In genomic region chr4:118445781-118446414, GRCm38 (mm10) we compare ENCODE assay signal across 8 mouse cellular contexts. TPM values are rescaled to one million over a fixed set of nuclear protein-coding genes. Genes with fewer than 3 reads are reported as not detected.
DNase-seq lines count a peak whose midpoint lies in the region; ATAC-seq and TF ChIP-seq lines count a peak whose summit lies in the region.

No protein-coding gene starts in this region.

- TF ChIP-seq RAD21 in CH12.LX (IDR thresholded peaks at IDR 0.05; ENCODE audit: low read depth, low read length) = peak; percentile 13

- H3K4me1 ChIP-seq in CH12.LX (ENCODE audit: control insufficient read depth in 1 of 2, insufficient read depth in 2 of 2) = peaks cover 0 to 6% of the 10 kb centered on the region in 2 experiments; a peak in 1 of 4 replicates
- H3K4me1 ChIP-seq in hindbrain, embryonic 15.5 days (replicated peaks) = peaks cover 14% of the 10 kb centered on the region
- peaks cover 7% of the 10 kb centered on the region for H3K4me1 ChIP-seq in liver, embryonic 12.5 days
- peaks cover 10% of the 10 kb centered on the region for H3K4me1 ChIP-seq in neural tube, embryonic 11.5 days (ENCODE audit: control insufficient read depth, insufficient read depth, low read length)

- ATAC-seq in hindbrain, embryonic 15.5 days (ENCODE audit: low FRiP score, low read depth) = peak; percentile 83
- peak; percentile 54; the same call in 1 of the 2 replicates for ATAC-seq in liver, embryonic 12.5 days
- peak; percentile 70 for ATAC-seq in neural tube, embryonic 11.5 days (ENCODE audit: insufficient read depth, low FRiP score, low TSS enrichment)

- WGBS in hindbrain, embryonic 15.5 days = 17% methylated on average over 18 of the region's 18 CpGs
- WGBS in liver, embryonic 12.5 days (ENCODE audit: insufficient replicate concordance) = 39% methylated on average over 18 of the region's 18 CpGs
- WGBS in neural tube, embryonic 11.5 days = 17% methylated on average over 18 of the region's 18 CpGs

- H3K79me2 ChIP-seq in CH12.LX (replicated peaks; ENCODE audit: control insufficient read depth, extremely low read depth, insufficient read depth, poor library complexity, severe bottlenecking) = no peaks in the 10 kb centered on the region

- dilution Hi-C loops in CH12.LX (cut with MboI; ENCODE audit: extremely low pct_ligation_motif_present, extremely low pct_unique_long_range_greater_than_20kb, low sequenced_read_pairs) = no loop called here

- H3K27ac ChIP-seq in CH12.LX (ENCODE audit: insufficient read depth, low read depth) = no peak overlapping the region
- 0 out of 2 replicates have a peak overlapping the region, but pooled peaks have one; percentile 22 for H3K27ac ChIP-seq in hindbrain, embryonic 15.5 days (replicated peaks)
- no peak overlapping the region for H3K27ac ChIP-seq in liver, embryonic 12.5 days
- no peak overlapping the region for H3K27ac ChIP-seq in neural tube, embryonic 11.5 days (ENCODE audit: low read depth, low read length)

- TF ChIP-seq EP300 in CH12.LX (IDR thresholded peaks at IDR 0.05; ENCODE audit: low read length) = no peak

- H3K4me2 ChIP-seq in CH12.LX (ENCODE audit: insufficient read depth, low read depth, poor library complexity, severe bottlenecking) = no peak overlapping the region
- H3K4me2 ChIP-seq in hindbrain, embryonic 15.5 days = peak overlapping the region; percentile 80
- H3K4me2 ChIP-seq in liver, embryonic 12.5 days = peak overlapping the region; percentile 57
- peak overlapping the region; percentile 68 for H3K4me2 ChIP-seq in neural tube, embryonic 11.5 days (ENCODE audit: low read depth)

- TF ChIP-seq POLR2A in CH12.LX (IDR thresholded peaks at IDR 0.05; ENCODE audit: low read depth, low read length) = no peak

- H3K27me3 ChIP-seq in CH12.LX (replicated peaks) = peaks cover 76% of the 10 kb centered on the region
- H3K27me3 ChIP-seq in hindbrain, embryonic 15.5 days = no peaks in the 10 kb centered on the region
- no peaks in the 10 kb centered on the region; the same call in 1 of the 2 replicates for H3K27me3 ChIP-seq in liver, embryonic 12.5 days (replicated peaks)
- H3K27me3 ChIP-seq in neural tube, embryonic 11.5 days (ENCODE audit: control insufficient read depth, insufficient read depth, low read length) = no peaks in the 10 kb centered on the region

- TF ChIP-seq CTCF in CH12.LX (conservative IDR thresholded peaks at IDR 0.05 in 1 of 2, IDR thresholded peaks at IDR 0.05 in 1 of 2; ENCODE audit: low read depth in 2 of 2, low read length in 2 of 2) = peak in 1 of 2 experiments; percentile 42; a peak in 2 of 4 replicates

- in situ Hi-C loops in CH12.LX (cut with MboI; ENCODE audit: low pct_ligation_motif_present, low pct_unique_long_range_greater_than_20kb, low sequenced_read_pairs) = no loop called here

- DNase-seq in CH12.LX (ENCODE audit: extremely low read depth) = no peak
- DNase-seq in adrenal gland, postnatal 10 days = peak; percentile 52
- peak; percentile 32 for DNase-seq in gastrocnemius, adult 18-20 months (ENCODE audit: low spot score)
- peak; percentile 51 for DNase-seq in neural tube, embryonic 11.5 days (ENCODE audit: low spot score)
- DNase-seq in c-Kit-positive CD71-positive TER-119-positive erythroid progenitor cells, embryonic 14.5 days (ENCODE audit: low spot score) = no peak
- no peak for DNase-seq in right cerebral cortex, postnatal 10 days (ENCODE audit: low spot score in 2 of 2)

- no peak overlapping the region for H3K9ac ChIP-seq in CH12.LX (ENCODE audit: insufficient read depth, low read depth)
- peak overlapping the region; percentile 47 for H3K9ac ChIP-seq in hindbrain, embryonic 15.5 days
- H3K9ac ChIP-seq in liver, embryonic 12.5 days = no peak overlapping the region
- H3K9ac ChIP-seq in neural tube, embryonic 11.5 days (ENCODE audit: low read length) = peak overlapping the region; percentile 58

- no peak overlapping the region for H3K4me3 ChIP-seq in CH12.LX (replicated peaks in 1 of 3; ENCODE audit: low read depth in 2 of 3, low read length in 2 of 3, poor library complexity in 1 of 3)
- H3K4me3 ChIP-seq in hindbrain, embryonic 15.5 days = peak overlapping the region; percentile 41
- H3K4me3 ChIP-seq in liver, embryonic 12.5 days = peak overlapping the region; percentile 28
- peak overlapping the region; percentile 30 for H3K4me3 ChIP-seq in neural tube, embryonic 11.5 days (ENCODE audit: low read depth, low read length)

- no peaks in the 10 kb centered on the region for H3K9me3 ChIP-seq in CH12.LX (replicated peaks; ENCODE audit: low read length)
- no peaks in the 10 kb centered on the region for H3K9me3 ChIP-seq in hindbrain, embryonic 15.5 days
- H3K9me3 ChIP-seq in liver, embryonic 12.5 days (replicated peaks) = no peaks in the 10 kb centered on the region
- no peaks in the 10 kb centered on the region for H3K9me3 ChIP-seq in neural tube, embryonic 11.5 days (ENCODE audit: control insufficient read depth, low read length)

- no peaks in the 10 kb centered on the region for H3K36me3 ChIP-seq in CH12.LX (replicated peaks in 1 of 2; ENCODE audit: control insufficient read depth in 1 of 2, insufficient read depth in 1 of 2, low read length in 1 of 2)
- no peaks in the 10 kb centered on the region for H3K36me3 ChIP-seq in hindbrain, embryonic 15.5 days
- no peaks in the 10 kb centered on the region for H3K36me3 ChIP-seq in liver, embryonic 12.5 days
- no peaks in the 10 kb centered on the region for H3K36me3 ChIP-seq in neural tube, embryonic 11.5 days (ENCODE audit: control insufficient read depth, insufficient read depth, low read length)

TF ChIP-seq in CH12.LX, 34 proteins besides CTCF, POLR2A, EP300 and RAD21:
- TF ChIP-seq SMC3 (IDR thresholded peaks at IDR 0.05; ENCODE audit: low read depth, low read length) = peak; percentile 31
- TF ChIP-seq POLR2AphosphoS2 (IDR thresholded peaks at IDR 0.05; ENCODE audit: low read depth, low read length) = no peak

RNA-seq across cellular contexts. Expression of gene Cdc20, which starts 8.7 kb away (rescaled TPM):
- total RNA-seq in CH12.LX (2012; rRNA removed) = 172 and 222 TPM in 2 replicates
- total RNA-seq in CH12.LX (2014; rRNA removed) = 213 and 224 TPM in 2 replicates
- polyA plus RNA-seq in CH12.LX (2012; ENCODE audit: insufficient read length, low read depth) = 201 and 212 TPM in 2 replicates
- 10 to 100 TPM; 23.2 to 28.9 TPM for total RNA-seq in adrenal gland, postnatal 10 days (2021)
- total RNA-seq in gastrocnemius, adult 18-20 months (2021) = under 1 TPM in 1 of 2 experiments, not detected in 1; 0.32 TPM
- 42.2 and 62.1 TPM in 2 replicates for polyA plus RNA-seq in hindbrain, embryonic 15.5 days (2015; fragmentation: Nextera tagmentation; extraction: Ambion mirVana)
- polyA plus RNA-seq in liver, embryonic 12.5 days (2016; fragmentation: Nextera tagmentation; extraction: Ambion mirVana) = 240 and 250 TPM in 2 replicates
- 290 TPM in 2 replicates for polyA plus RNA-seq in neural tube, embryonic 11.5 days (2014; fragmentation: Nextera tagmentation; extraction: Ambion mirVana)

RNA-seq across cellular contexts. Expression of gene Mpl, which starts 11.4 kb away (rescaled TPM):
- total RNA-seq in CH12.LX (2012; rRNA removed) = not detected in 2 replicates
- not detected in 2 replicates for total RNA-seq in CH12.LX (2014; rRNA removed)
- polyA plus RNA-seq in CH12.LX (2012; ENCODE audit: insufficient read length, low read depth) = not detected in 2 replicates
- total RNA-seq in adrenal gland, postnatal 10 days (2021) = under 1 TPM; 0.15 to 0.30 TPM
- total RNA-seq in gastrocnemius, adult 18-20 months (2021) = not detected
- polyA plus RNA-seq in hindbrain, embryonic 15.5 days (2015; fragmentation: Nextera tagmentation; extraction: Ambion mirVana) = 0.14 and 0.27 TPM in 2 replicates
- 17.4 and 19.4 TPM in 2 replicates for polyA plus RNA-seq in liver, embryonic 12.5 days (2016; fragmentation: Nextera tagmentation; extraction: Ambion mirVana)
- 1.0 and 2.1 TPM in 2 replicates for polyA plus RNA-seq in neural tube, embryonic 11.5 days (2014; fragmentation: Nextera tagmentation; extraction: Ambion mirVana)

RNA-seq across cellular contexts. Expression of gene Elovl1, which starts 18.0 kb away (rescaled TPM):
- total RNA-seq in CH12.LX (2012; rRNA removed) = 45.9 and 47.1 TPM in 2 replicates
- total RNA-seq in CH12.LX (2014; rRNA removed) = 56.3 and 61.1 TPM in 2 replicates
- polyA plus RNA-seq in CH12.LX (2012; ENCODE audit: insufficient read length, low read depth) = 83.9 and 110 TPM in 2 replicates
- 10 to 100 TPM; 53.2 to 56.5 TPM for total RNA-seq in adrenal gland, postnatal 10 days (2021)
- total RNA-seq in gastrocnemius, adult 18-20 months (2021) = 1 to 10 TPM; 5.0 to 6.9 TPM
- polyA plus RNA-seq in hindbrain, embryonic 15.5 days (2015; fragmentation: Nextera tagmentation; extraction: Ambion mirVana) = 35.2 TPM in 2 replicates
- polyA plus RNA-seq in liver, embryonic 12.5 days (2016; fragmentation: Nextera tagmentation; extraction: Ambion mirVana) = 117 and 127 TPM in 2 replicates
- 42.3 and 48.7 TPM in 2 replicates for polyA plus RNA-seq in neural tube, embryonic 11.5 days (2014; fragmentation: Nextera tagmentation; extraction: Ambion mirVana)

RNA-seq across cellular contexts. Expression of gene Med8, which starts 36.8 kb away (rescaled TPM):
- total RNA-seq in CH12.LX (2012; rRNA removed) = 109 and 121 TPM in 2 replicates
- 152 and 156 TPM in 2 replicates for total RNA-seq in CH12.LX (2014; rRNA removed)
- polyA plus RNA-seq in CH12.LX (2012; ENCODE audit: insufficient read length, low read depth) = 102 and 113 TPM in 2 replicates
- 10 to 100 TPM; 63.3 to 73.5 TPM for total RNA-seq in adrenal gland, postnatal 10 days (2021)
- total RNA-seq in gastrocnemius, adult 18-20 months (2021) = 10 to 100 TPM; 38.6 to 39.2 TPM
- 95.1 and 105 TPM in 2 replicates for polyA plus RNA-seq in hindbrain, embryonic 15.5 days (2015; fragmentation: Nextera tagmentation; extraction: Ambion mirVana)
- 105 and 109 TPM in 2 replicates for polyA plus RNA-seq in liver, embryonic 12.5 days (2016; fragmentation: Nextera tagmentation; extraction: Ambion mirVana)
- polyA plus RNA-seq in neural tube, embryonic 11.5 days (2014; fragmentation: Nextera tagmentation; extraction: Ambion mirVana) = 139 and 152 TPM in 2 replicates

RNA-seq across cellular contexts. Expression of gene Szt2, which starts 36.8 kb away (rescaled TPM):
- total RNA-seq in CH12.LX (2012; rRNA removed) (7.4 TPM in 2 replicates), CH12.LX (2014; rRNA removed) (2.9 and 3.2 TPM in 2 replicates)
- 15.1 and 18.9 TPM in 2 replicates for polyA plus RNA-seq in CH12.LX (2012; ENCODE audit: insufficient read length, low read depth)
- total RNA-seq in adrenal gland, postnatal 10 days (2021) = 10 to 100 TPM; 13.1 to 26.3 TPM
- total RNA-seq in gastrocnemius, adult 18-20 months (2021) = 1 to 10 TPM; 4.6 to 5.6 TPM
- polyA plus RNA-seq in hindbrain, embryonic 15.5 days (2015; fragmentation: Nextera tagmentation; extraction: Ambion mirVana) = 8.7 and 9.0 TPM in 2 replicates
- 4.8 and 4.9 TPM in 2 replicates for polyA plus RNA-seq in liver, embryonic 12.5 days (2016; fragmentation: Nextera tagmentation; extraction: Ambion mirVana)
- 11.3 and 11.6 TPM in 2 replicates for polyA plus RNA-seq in neural tube, embryonic 11.5 days (2014; fragmentation: Nextera tagmentation; extraction: Ambion mirVana)

Comparison
In these comparisons a context has a peak if more than half of its experiments do, and no peak if none do; other contexts are left out.
1. DNase-seq: peak in adrenal gland, postnatal 10 days (single experiment), gastrocnemius, adult 18-20 months (single experiment) and neural tube, embryonic 11.5 days (single experiment); none in CH12.LX (single experiment), c-Kit-positive CD71-positive TER-119-positive erythroid progenitor cells, embryonic 14.5 days (single experiment) and right cerebral cortex, postnatal 10 days (0 of 2).
2. H3K4me3 ChIP-seq: peak in hindbrain, embryonic 15.5 days (single experiment), liver, embryonic 12.5 days (single experiment) and neural tube, embryonic 11.5 days (single experiment); none in CH12.LX (0 of 3).
3. H3K9ac ChIP-seq: peak in hindbrain, embryonic 15.5 days (single experiment) and neural tube, embryonic 11.5 days (single experiment); none in CH12.LX (single experiment) and liver, embryonic 12.5 days (single experiment).
4. Peak in every context shown above with its lines, with median percentiles within 50 percentile points of each other: ATAC-seq.